ENCODE assay signal across 16 mouse cellular contexts in genomic region chr2:109776374-109776773, GRCm38 (mm10).
"Had no signal": no experiment of that assay in that cellular context is flagged by ENCODE, and none has a peak within 500 bp of the region (broad histone marks: within the 10 kb centered on the region; RNA-seq: fewer than 3 reads in every experiment).

No protein-coding gene starts in this region.

- H3K9me3 ChIP-seq: midbrain, embryonic 10.5 days; midbrain, embryonic 12.5 days; neural tube, embryonic 12.5 days; stomach, embryonic 15.5 days had no signal

- H3K36me3 ChIP-seq: midbrain, embryonic 10.5 days; midbrain, embryonic 12.5 days; neural tube, embryonic 12.5 days; stomach, embryonic 15.5 days had no signal

- H3K4me1 ChIP-seq: midbrain, embryonic 12.5 days; neural tube, embryonic 12.5 days; stomach, embryonic 15.5 days had no signal

- H3K27ac ChIP-seq: midbrain, embryonic 10.5 days; midbrain, embryonic 12.5 days; neural tube, embryonic 12.5 days; stomach, embryonic 15.5 days; stomach, postnatal 0 days had no signal

- H3K27me3 ChIP-seq: midbrain, embryonic 12.5 days; neural tube, embryonic 12.5 days; stomach, embryonic 15.5 days had no signal

- DNase-seq: lung, adult 18-20 months; lung, embryonic 14.5 days; lung, postnatal 10 days; lung, postnatal 4 days; midbrain, embryonic 14.5 days; right cerebral cortex, adult 18-20 months; right cerebral cortex, postnatal 14 days; thymus, adult 2 months; thymus, postnatal 25 days; thymus, postnatal 4 days had no signal

- H3K4me2 ChIP-seq: lung, embryonic 14.5 days; midbrain, embryonic 12.5 days; neural tube, embryonic 12.5 days; stomach, embryonic 15.5 days had no signal

- H3K9ac ChIP-seq: lung, embryonic 14.5 days; midbrain, embryonic 12.5 days; neural tube, embryonic 12.5 days; stomach, embryonic 15.5 days had no signal

- ATAC-seq: midbrain, embryonic 16.5 days had no signal

- H3K4me3 ChIP-seq: midbrain, embryonic 10.5 days; midbrain, embryonic 12.5 days; neural tube, embryonic 12.5 days; stomach, embryonic 15.5 days had no signal
